Mouse (Mus musculus) midbrain, embryonic 15.5 days (tissue): ENCODE results near the gene Rp9. TPM values are rescaled to one million over a fixed set of nuclear protein-coding genes. Genes with fewer than 3 reads are reported as not detected.
A peak's percentile ranks its signal among the peaks of the same experiment; 100 is the strongest.

Experiments
- ATAC-seq: fragments of 200-750 bp; cut with Nextera tagmentation; replicated peaks from 2 replicates; pipeline ENCODE4 v1.8.0; 2017; ENCODE audit warnings: moderate TSS enrichment
- H3K27ac ChIP-seq: fragments of 300-500 bp; sonication (generic); 2 replicates; pipeline ENCODE4 v1.5.1; 2015; ENCODE audit warnings: mild to moderate bottlenecking, inconsistent platforms
- H3K27me3 ChIP-seq: fragments of 300-500 bp; sonication (generic); replicated peaks from 2 replicates; pipeline ENCODE4 v1.6.1; 2015; ENCODE audit warnings: inconsistent platforms
- H3K36me3 ChIP-seq: fragments of 300-500 bp; sonication (generic); replicated peaks from 2 replicates; pipeline ENCODE4 v1.6.1; 2015; ENCODE audit warnings: inconsistent platforms
- H3K4me1 ChIP-seq: fragments of 300-500 bp; sonication (generic); 2 replicates; pipeline ENCODE4 v1.6.1; 2015; ENCODE audit warnings: inconsistent platforms
- H3K4me2 ChIP-seq: fragments of 300-500 bp; sonication (generic); 2 replicates; pipeline ENCODE4 v1.6.1; 2015; ENCODE audit warnings: inconsistent platforms, mild to moderate bottlenecking, moderate library complexity
- H3K4me3 ChIP-seq: fragments of 300-500 bp; sonication (generic); 2 replicates; pipeline ENCODE4 v1.5.1; 2015; ENCODE audit warnings: mild to moderate bottlenecking, inconsistent platforms
- H3K9ac ChIP-seq: fragments of 300-500 bp; sonication (generic); 2 replicates; pipeline ENCODE4 v1.6.1; 2015; ENCODE audit warnings: mild to moderate bottlenecking, inconsistent platforms
- H3K9me3 ChIP-seq: fragments of 300-500 bp; sonication (generic); 2 replicates; pipeline ENCODE4 v1.6.1; 2016; ENCODE audit warnings: inconsistent platforms
- WGBS: fragments of 180-500 bp; shearing (Covaris S2); methylation state at CpG from one replicate; pipeline ENCODE4 v1.1.7; 2015; ENCODE audit warnings: mixed read lengths; 5-methylcytosine and 5-hydroxymethylcytosine counted together
- polyA plus RNA-seq: library from polyadenylated mRNA; unstranded; fragments of >200 nt; fragmentation: Nextera tagmentation; extraction: Ambion mirVana; gene quantifications from 2 replicates; pipeline ENCODE4 v1.2.1, GENCODE M21; 2015

Rp9 gene
- polyA plus RNA-seq, 1 experiment from 2014 or later = 70.9 TPM

DNA sequence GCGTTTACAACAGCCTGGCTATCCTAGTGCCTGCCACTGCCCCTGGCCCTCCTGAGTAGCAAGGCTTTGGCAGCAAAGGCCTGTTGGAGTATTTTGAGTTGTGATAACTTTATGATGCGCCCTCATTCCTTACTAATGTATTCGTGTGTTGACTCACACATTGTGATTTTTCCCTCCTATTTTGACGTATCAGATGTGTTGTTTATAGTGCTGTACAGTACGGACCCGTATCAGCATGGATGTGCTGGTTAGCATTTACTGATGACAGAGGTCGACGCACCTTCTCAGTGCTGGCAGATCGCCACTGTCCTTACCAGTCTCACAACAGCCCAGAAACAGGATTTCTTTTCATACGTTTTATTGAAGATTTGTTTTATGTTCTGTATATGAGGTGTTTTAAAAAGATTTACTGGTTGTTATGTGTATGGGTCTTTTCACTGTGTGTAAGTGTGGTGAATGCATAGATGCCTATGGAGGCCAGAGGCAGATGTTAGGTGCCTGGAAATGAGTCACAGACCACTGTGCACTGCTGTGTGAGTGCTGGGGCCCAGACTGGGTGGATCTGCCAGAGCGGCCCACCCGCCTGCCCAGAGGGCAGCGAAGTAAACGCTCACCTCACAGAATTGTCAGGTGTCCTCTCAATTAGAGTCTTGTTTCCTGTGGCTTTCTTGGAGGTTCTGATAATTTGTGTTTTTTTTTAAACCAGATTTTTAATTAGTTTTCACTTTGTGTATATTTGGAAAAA lies 40.7 kb downstream of the Rp9 start:
- H3K9me3 ChIP-seq = no peaks in the 10 kb centered on the region
- H3K27ac ChIP-seq = no peak overlapping the region
- 76% methylated on average over 14 of the region's 14 CpGs for WGBS
- ATAC-seq = 0 out of 2 replicates have a peak, but pooled peaks have one; percentile 54
- H3K4me2 ChIP-seq = no peak overlapping the region
- no peaks in the 10 kb centered on the region for H3K27me3 ChIP-seq
- peaks cover 4% of the 10 kb centered on the region; the same call in 1 of the 2 replicates for H3K4me1 ChIP-seq
- H3K36me3 ChIP-seq = no peaks in the 10 kb centered on the region
- no peak overlapping the region for H3K9ac ChIP-seq
- H3K4me3 ChIP-seq = no peak overlapping the region

DNA sequence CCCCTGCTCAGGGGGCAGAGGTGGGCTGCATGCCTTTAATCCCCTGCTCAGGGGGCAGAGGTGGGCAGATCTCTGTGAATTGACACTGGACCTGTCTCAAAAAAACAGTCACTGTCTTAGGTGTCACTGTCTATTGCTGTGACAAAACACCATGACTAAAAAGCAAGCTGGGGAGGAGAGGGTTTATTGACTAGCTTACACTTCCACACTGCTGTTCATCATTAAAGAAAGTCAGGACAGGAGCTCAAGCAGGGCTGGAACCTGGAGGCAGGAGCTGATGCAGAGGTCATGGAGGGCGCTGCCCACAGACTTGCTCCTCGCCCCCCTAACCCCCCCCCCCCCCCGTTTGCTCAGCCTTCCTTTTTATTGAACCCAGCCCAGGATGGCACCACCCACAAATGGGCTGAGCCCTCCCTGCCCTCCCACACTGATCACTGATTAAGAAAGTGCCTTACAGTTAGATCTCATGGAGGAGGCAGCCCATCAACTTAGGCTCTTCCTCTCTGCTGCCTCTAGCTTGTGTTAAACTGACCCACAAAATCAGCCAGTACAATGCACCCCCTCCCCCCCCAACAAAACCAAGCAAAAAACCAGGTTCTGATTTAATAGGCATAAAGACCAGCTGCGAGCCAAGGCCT lies 41.4 kb downstream of the Rp9 start:
- no peaks in the 10 kb centered on the region for H3K9me3 ChIP-seq
- H3K27me3 ChIP-seq = no peaks in the 10 kb centered on the region
- peaks cover 4% of the 10 kb centered on the region; the same call in 1 of the 2 replicates for H3K4me1 ChIP-seq
- H3K9ac ChIP-seq = no peak overlapping the region
- no peaks in the 10 kb centered on the region for H3K36me3 ChIP-seq
- H3K4me2 ChIP-seq = no peak overlapping the region
- 16% methylated on average over 3 of the region's 4 CpGs for WGBS
- no peak overlapping the region for H3K4me3 ChIP-seq
- H3K27ac ChIP-seq = no peak overlapping the region
- 0 out of 2 replicates have a peak, but pooled peaks have one; percentile 24 for ATAC-seq

DNA sequence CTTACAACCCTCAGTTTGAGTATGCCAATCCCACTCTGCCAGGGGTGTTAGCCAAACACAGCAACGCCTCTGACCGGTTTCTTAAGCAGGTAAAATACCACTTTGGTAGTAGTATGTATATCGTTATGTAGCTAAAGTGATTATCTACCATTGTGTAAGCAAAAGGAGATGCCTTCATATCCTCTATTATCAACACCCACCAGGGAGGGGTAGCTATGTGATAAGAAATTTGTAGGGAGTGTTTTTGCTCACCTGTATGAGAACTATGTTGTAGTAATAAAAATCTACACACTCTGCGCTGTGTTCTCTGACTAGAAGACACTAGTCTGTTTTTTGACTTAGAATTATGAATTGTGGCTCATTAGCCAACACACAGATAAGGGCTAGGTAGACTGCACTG lies 44.8 kb downstream of the Rp9 start:
- Histone ChIP-seq H3K4me2 (no peak overlapping the region), H3K27ac (no peak overlapping the region), H3K4me3 (no peak overlapping the region), H3K36me3 (no peaks in the 10 kb centered on the region), H3K27me3 (no peaks in the 10 kb centered on the region), H3K9ac (no peak overlapping the region), H3K9me3 (no peaks in the 10 kb centered on the region), H3K4me1 (peaks cover under 1% of the 10 kb centered on the region; the same call in 1 of the 2 replicates)
- 96% methylated on average over 4 of the region's 4 CpGs for WGBS
- ATAC-seq = no peak

DNA sequence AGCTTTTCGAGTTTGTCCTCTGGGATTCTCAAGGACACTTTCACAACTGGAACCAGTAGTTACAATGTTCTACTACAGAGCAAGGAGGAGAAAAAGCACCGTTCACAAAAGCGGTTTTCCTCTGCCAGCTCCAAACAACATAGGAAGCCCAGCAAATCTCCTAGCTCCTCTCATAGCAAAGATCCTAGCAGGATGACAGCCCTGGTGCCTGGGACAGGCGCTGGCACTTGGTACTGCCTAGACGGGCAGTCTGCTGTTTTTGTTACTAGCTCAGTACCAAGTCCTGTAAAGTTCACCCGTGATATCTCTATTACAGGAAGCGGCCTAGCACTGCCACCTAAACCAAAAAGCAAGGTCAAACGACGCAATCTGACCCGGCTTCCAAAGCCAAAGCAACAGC lies 45.3 kb downstream of the Rp9 start:
- no peaks in the 10 kb centered on the region for H3K9me3 ChIP-seq
- H3K36me3 ChIP-seq = no peaks in the 10 kb centered on the region
- no peak overlapping the region for H3K4me3 ChIP-seq
- ATAC-seq = no peak
- H3K4me1 ChIP-seq = no peaks in the 10 kb centered on the region
- 82% methylated on average over 10 of the region's 10 CpGs for WGBS
- no peaks in the 10 kb centered on the region for H3K27me3 ChIP-seq
- no peak overlapping the region for H3K27ac ChIP-seq
- no peak overlapping the region for H3K4me2 ChIP-seq
- H3K9ac ChIP-seq = no peak overlapping the region

DNA sequence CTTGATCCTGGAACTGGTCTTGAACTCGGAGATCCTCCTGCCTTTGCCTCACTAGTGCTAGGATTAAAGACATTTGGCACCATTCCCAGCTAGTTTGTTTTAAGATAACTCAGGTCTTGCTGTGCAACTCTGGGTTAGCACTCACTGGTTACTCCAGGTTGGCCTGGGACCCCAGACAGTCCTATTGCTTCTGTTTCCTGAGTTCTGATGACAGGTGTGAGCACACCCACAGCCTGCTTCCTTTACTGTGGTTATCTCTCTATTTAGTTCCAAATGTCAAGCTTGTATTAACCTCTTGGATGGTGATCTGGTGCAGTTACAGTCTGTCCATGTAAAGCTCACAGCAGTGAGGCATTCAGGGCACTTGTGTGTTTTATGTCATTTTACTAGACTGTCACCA lies 46.0 kb downstream of the Rp9 start:
- no peak overlapping the region for H3K9ac ChIP-seq
- ATAC-seq = no peak
- no peaks in the 10 kb centered on the region for H3K9me3 ChIP-seq
- H3K27ac ChIP-seq = no peak overlapping the region
- no peaks in the 10 kb centered on the region for H3K4me1 ChIP-seq
- WGBS = 81% methylated on average over 1 of the region's 1 CpGs
- H3K27me3 ChIP-seq = no peaks in the 10 kb centered on the region
- H3K36me3 ChIP-seq = no peaks in the 10 kb centered on the region
- H3K4me3 ChIP-seq = no peak overlapping the region
- H3K4me2 ChIP-seq = no peak overlapping the region

DNA sequence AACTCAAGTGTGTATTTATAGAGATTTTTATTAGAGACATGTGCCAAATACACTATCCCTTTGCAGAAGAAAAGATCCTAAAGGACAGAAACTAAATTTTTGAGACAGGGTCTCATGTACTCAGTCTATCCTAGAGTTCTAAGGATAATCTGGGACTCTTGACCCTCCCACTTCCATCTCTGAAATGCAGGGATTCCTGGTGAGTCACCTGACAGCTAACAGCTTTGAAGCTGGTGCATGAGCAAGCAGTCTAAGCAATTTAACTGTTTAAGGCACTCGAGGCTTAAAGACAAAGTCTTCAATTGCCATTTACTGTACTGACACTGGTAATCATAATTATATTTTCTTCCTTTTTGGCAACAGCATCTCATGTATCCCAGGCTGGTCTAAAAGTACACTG lies 47.0 kb downstream of the Rp9 start:
- Histone ChIP-seq H3K9me3 (no peaks in the 10 kb centered on the region), H3K4me2 (no peak overlapping the region), H3K27me3 (no peaks in the 10 kb centered on the region), H3K27ac (no peak overlapping the region), H3K36me3 (no peaks in the 10 kb centered on the region), H3K4me3 (no peak overlapping the region), H3K4me1 (no peaks in the 10 kb centered on the region), H3K9ac (no peak overlapping the region)
- 58% methylated on average over 1 of the region's 1 CpGs for WGBS
- ATAC-seq = no peak

DNA sequence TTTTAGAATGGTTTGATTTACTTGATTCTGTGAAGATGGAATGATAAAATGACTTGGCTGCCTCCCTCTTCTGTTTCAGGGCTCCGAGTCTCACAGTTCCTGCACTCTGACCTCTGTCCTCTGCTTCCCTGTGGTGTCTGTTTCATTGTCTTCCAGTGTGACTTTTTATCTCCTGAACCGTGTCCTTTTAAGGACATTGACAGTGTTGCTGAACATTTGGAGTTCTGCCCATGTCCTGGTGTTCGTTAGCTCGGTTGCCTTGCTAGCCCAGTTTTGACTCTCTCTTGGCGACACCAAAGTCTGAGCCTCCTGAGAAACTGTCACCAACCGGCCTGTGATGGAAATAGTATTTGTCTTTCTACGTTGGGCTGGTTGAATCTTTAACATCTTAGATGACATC lies 49.1 kb downstream of the Rp9 start:
- WGBS = 24% methylated on average over 7 of the region's 7 CpGs

DNA sequence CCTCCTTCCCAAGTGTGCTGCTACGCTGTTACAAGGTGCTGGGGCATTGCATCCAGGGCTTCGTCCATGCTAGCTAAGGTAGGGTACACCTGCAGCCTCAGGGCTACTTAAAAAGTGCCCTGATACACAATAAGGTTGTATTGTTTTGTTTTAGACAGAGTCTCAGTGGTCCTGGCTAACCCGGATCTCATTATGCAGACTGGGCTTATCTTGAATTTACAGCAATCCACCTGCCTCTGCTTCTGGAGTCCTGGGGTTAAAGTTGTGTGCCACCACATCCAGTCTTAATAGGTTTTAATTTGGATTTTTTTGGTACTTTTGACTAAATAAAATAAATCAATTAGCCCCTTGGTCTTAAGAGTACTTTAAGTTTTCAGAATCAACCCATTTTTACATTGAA lies 49.7 kb downstream of the Rp9 start:
- Histone ChIP-seq H3K27ac (no peak overlapping the region), H3K36me3 (no peaks in the 10 kb centered on the region), H3K4me3 (no peak overlapping the region), H3K4me2 (no peak overlapping the region), H3K27me3 (no peaks in the 10 kb centered on the region), H3K4me1 (no peaks in the 10 kb centered on the region), H3K9ac (no peak overlapping the region), H3K9me3 (no peaks in the 10 kb centered on the region)
- no peak for ATAC-seq
- 75% methylated on average over 3 of the region's 3 CpGs for WGBS

More for the DNA sequence above, 49.1 kb downstream of the Rp9 start:
- Histone ChIP-seq H3K36me3 (no peaks in the 10 kb centered on the region), H3K4me1 (no peaks in the 10 kb centered on the region), H3K4me2 (no peak overlapping the region), H3K9me3 (no peaks in the 10 kb centered on the region), H3K27me3 (no peaks in the 10 kb centered on the region), H3K27ac (no peak overlapping the region), H3K9ac (no peak overlapping the region), H3K4me3 (no peak overlapping the region)
- no peak for ATAC-seq

DNA sequence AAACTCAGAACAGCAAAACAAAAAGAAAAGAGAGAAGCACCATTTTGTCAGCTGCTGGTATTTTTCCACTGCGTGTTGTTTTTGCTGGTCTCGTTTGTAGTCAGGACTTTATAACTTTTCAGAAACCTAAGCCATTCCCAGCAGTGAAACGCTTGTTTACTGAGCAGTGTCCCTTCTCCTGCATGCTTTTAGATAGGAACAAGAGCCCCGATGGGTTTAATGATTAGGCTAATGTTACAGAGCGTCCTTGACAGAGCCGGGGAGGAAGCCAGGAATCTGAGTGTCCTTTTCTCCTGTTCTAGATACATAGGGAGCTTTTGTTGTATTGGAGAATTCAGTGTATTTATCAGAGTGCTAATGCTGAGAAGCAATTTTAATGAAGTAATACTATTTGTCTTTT lies 52.0 kb downstream of the Rp9 start:
- H3K27ac ChIP-seq = no peak overlapping the region
- H3K9ac ChIP-seq = no peak overlapping the region
- no peaks in the 10 kb centered on the region for H3K36me3 ChIP-seq
- no peaks in the 10 kb centered on the region for H3K27me3 ChIP-seq
- 60% methylated on average over 6 of the region's 6 CpGs for WGBS
- H3K4me3 ChIP-seq = no peak overlapping the region
- no peak for ATAC-seq
- H3K9me3 ChIP-seq = no peaks in the 10 kb centered on the region
- no peak overlapping the region for H3K4me2 ChIP-seq
- peaks cover 2% of the 10 kb centered on the region; the same call in 1 of the 2 replicates for H3K4me1 ChIP-seq

DNA sequence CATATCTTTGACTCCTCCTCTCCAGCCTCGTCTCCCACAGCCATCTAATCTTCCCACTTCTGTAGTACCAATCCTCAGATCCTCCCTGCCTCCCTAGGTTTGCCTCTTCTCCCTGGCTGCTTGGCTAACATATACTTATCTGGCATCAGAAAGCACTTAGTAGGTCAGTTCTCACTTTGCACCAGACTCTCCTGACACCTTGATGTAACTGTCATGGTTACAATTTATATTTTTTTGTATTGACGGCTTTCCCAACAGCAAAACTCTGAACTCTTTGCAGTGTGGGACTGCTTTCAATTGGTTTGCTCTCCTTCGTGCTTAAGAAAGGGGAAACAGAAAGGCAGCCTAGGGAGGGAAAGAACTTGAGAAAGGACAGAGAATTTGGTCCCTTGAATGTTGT lies 53.4 kb downstream of the Rp9 start:
- Histone ChIP-seq H3K4me1 (peaks cover 6% of the 10 kb centered on the region; the same call in 1 of the 2 replicates), H3K27me3 (no peaks in the 10 kb centered on the region), H3K4me2 (no peak overlapping the region), H3K4me3 (no peak overlapping the region), H3K9ac (no peak overlapping the region), H3K9me3 (no peaks in the 10 kb centered on the region), H3K27ac (no peak overlapping the region), H3K36me3 (no peaks in the 10 kb centered on the region)
- 85% methylated on average over 3 of the region's 3 CpGs for WGBS
- no peak for ATAC-seq

DNA sequence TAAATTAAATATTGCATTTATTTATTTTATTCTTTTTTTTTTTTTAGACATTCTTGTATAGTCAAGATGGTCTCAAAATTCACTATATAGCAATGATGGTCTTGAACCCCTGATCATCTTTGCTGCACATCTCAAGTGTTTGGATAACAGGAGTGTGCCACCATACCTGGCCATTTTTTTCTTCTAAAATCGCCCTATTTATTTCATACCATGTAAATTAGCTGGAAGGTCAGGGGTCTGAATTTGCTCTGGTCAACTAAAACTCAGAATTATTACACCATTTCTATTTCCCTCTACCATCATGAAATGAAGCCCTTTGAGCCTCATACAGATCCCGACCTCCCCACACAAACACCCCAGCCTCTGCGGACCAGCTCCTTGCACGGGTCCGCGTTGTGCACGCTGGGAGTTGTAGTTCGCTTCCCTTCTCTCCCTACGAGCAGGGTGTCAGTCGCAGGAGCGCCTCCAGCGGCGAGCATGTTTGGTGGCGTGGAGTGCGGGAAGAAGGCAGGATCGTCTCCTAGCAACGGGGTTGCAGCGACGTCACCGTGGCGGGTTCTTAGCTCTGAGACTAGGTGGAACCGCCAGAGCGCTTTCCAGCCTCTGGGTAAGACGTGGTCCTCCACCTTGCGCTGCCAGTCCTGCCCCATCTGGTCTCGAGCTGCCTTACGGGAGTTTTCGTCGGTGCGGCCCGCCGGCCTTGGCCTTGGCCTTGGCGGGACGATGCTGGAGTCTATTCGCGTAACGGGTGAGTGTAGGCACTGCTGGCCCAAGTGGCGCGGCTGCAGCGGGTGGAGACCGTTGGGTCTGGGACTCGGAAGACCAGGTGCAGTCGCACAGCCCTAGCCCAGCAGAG lies 58.3 kb downstream of the Rp9 start, which contains the start of gene 9530077C05Rik:
9530077C05Rik (plus strand) TSS at position 512 of the 856 bp plus-strand sequence.
- peak; percentile 99 for ATAC-seq
- Histone ChIP-seq H3K9ac (peak within 1 kb of the TSS; percentile 76), H3K27me3 (no peaks in the 10 kb centered on the region), H3K4me3 (peak within 1 kb of the TSS; percentile 82), H3K4me1 (peaks cover 6% of the 10 kb centered on the region; the same call in 1 of the 2 replicates), H3K9me3 (no peaks in the 10 kb centered on the region), H3K36me3 (no peaks in the 10 kb centered on the region), H3K27ac (peak within 1 kb of the TSS; percentile 87), H3K4me2 (peak within 1 kb of the TSS; percentile 72)
- WGBS = under 1% methylated on average over 43 of the region's 43 CpGs

DNA sequence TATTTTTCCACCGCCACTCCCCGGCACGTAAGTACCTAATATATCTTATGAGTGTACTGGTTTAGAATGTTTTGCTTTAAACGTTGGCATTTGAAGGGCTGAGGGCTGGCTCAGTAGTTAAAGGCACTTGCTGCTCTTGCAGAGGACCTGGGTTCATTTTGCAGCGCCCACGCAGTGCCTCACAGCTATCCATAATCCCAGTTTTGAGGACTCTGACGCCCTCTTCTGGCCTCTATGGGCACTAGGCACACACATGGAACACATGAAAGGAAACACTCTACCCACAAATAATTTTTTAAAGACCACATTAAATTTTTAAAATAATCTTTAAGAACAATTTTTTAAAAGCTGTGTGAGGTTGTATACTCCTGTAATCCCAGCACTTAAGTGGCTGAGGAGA lies 60.0 kb downstream of the Rp9 start:
- Histone ChIP-seq H3K9me3 (no peaks in the 10 kb centered on the region), H3K4me3 (no peak overlapping the region), H3K4me1 (peaks cover 6% of the 10 kb centered on the region; the same call in 1 of the 2 replicates), H3K4me2 (no peak overlapping the region), H3K9ac (no peak overlapping the region), H3K36me3 (no peaks in the 10 kb centered on the region), H3K27me3 (no peaks in the 10 kb centered on the region), H3K27ac (no peak overlapping the region)
- no peak for ATAC-seq
- WGBS = 78% methylated on average over 7 of the region's 7 CpGs
